Mouse (Mus musculus) C2C12 (cell line): ENCODE data around the gene Sparc. TPM values are rescaled to one million over a fixed set of nuclear protein-coding genes. Genes with fewer than 3 reads are reported as not detected.
A peak's percentile ranks its signal among the peaks of the same experiment; 100 is the strongest.

Experiments used
- H3K27me3 ChIP-seq: one replicate; pipeline ENCODE4 v1.6.1; 2011; ENCODE audit not compliant: control insufficient read depth, insufficient read depth, insufficient read length
- H3K36me3 ChIP-seq: one replicate; pipeline ENCODE4 v1.6.1; 2011; ENCODE audit not compliant: control insufficient read depth, insufficient read depth
- H3K4me3 ChIP-seq: one replicate; pipeline ENCODE4 v1.5.1; 2011; ENCODE audit warnings: mild to moderate bottlenecking, control low read depth; ENCODE audit not compliant: poor library complexity, insufficient read depth, severe bottlenecking
- H3K79me2 ChIP-seq: one replicate; pipeline ENCODE4 v1.6.1; 2011; ENCODE audit not compliant: control insufficient read depth, insufficient read depth
- H3K79me3 ChIP-seq: one replicate; pipeline ENCODE4 v1.6.1; 2011; ENCODE audit warnings: low read depth, control low read depth
- H3ac ChIP-seq: one replicate; pipeline ENCODE3; 2011; ENCODE audit warnings: low read depth; ENCODE audit not compliant: control insufficient read depth, insufficient read length
- CEBPB ChIP-seq: IDR thresholded peaks from one replicate; pipeline ENCODE4 v1.6.1; 2011; ENCODE audit warnings: low read depth, mild to moderate bottlenecking, control low read depth, moderate library complexity
- CTCF ChIP-seq: IDR thresholded peaks from one replicate; pipeline ENCODE4 v1.5.1; 2011; ENCODE audit not compliant: control insufficient read depth, insufficient read depth, insufficient read length
- FOSL1 ChIP-seq: IDR thresholded peaks from one replicate; pipeline ENCODE4 v1.8.0; 2011; ENCODE audit warnings: mild to moderate bottlenecking, low read length; ENCODE audit not compliant: poor library complexity, insufficient read depth, severe bottlenecking
- MAX ChIP-seq: IDR thresholded peaks from one replicate; pipeline ENCODE4 v1.6.1; 2011; ENCODE audit warnings: mild to moderate bottlenecking, control low read depth
- MYOD1 ChIP-seq: IDR thresholded peaks from one replicate; pipeline ENCODE4 v1.6.1; 2011; ENCODE audit warnings: low read depth; ENCODE audit not compliant: control insufficient read depth, insufficient read length
- MYOG ChIP-seq: IDR thresholded peaks from one replicate; pipeline ENCODE4 v1.6.1; 2011; ENCODE audit not compliant: control insufficient read depth, insufficient read length; ENCODE audit errors: extremely low read depth
- USF1 ChIP-seq: IDR thresholded peaks from one replicate; pipeline ENCODE4 v1.6.1; 2011; ENCODE audit warnings: low read depth, mild to moderate bottlenecking, control low read depth, moderate library complexity
- polyA plus RNA-seq: library from polyadenylated mRNA; unstranded; fragments of >200 nt; fragmentation: generic; extraction: Trizol; gene quantifications from one replicate; pipeline ENCODE4 v1.2.1, GENCODE M21; 2012; ENCODE audit warnings: missing spikeins

Gene Sparc
- polyA plus RNA-seq, 1 experiment, result 632 TPM

- H3K27me3 ChIP-seq, result no peaks in the 10 kb centered on the region
- TF ChIP-seq CTCF, result peak; percentile 15
- peak; percentile 63 for TF ChIP-seq MAX
- no peak for TF ChIP-seq CEBPB
- H3K4me3 ChIP-seq, result peak overlapping the region; percentile 95
- H3ac ChIP-seq, result peak overlapping the region; percentile 89
- H3K79me3 ChIP-seq, result peaks cover 33% of the 10 kb centered on the region
- peaks cover 49% of the 10 kb centered on the region for H3K79me2 ChIP-seq
- H3K36me3 ChIP-seq, result no peaks in the 10 kb centered on the region
Measured at GRCm38 (mm10) chr11:55460559-55461018, 37.6 kb upstream of the Sparc start.

- H3K36me3 ChIP-seq, result no peaks in the 10 kb centered on the region
- peaks cover 55% of the 10 kb centered on the region for H3K79me2 ChIP-seq
- no peaks in the 10 kb centered on the region for H3K27me3 ChIP-seq
- TF ChIP-seq CTCF (no peak), CEBPB (no peak), MAX (no peak), USF1 (no peak), FOSL1 (no peak), MYOG (no peak), MYOD1 (no peak)
- H3ac ChIP-seq, result peak overlapping the region; percentile 89
- H3K4me3 ChIP-seq, result peak overlapping the region; percentile 95
- peaks cover 33% of the 10 kb centered on the region for H3K79me3 ChIP-seq
Measured at GRCm38 (mm10) chr11:55459850-55460558, 37.0 kb upstream of the Sparc start.

- no peaks in the 10 kb centered on the region for H3K27me3 ChIP-seq
- peaks cover 65% of the 10 kb centered on the region for H3K79me2 ChIP-seq
- TF ChIP-seq MAX (no peak), CTCF (no peak), USF1 (no peak), FOSL1 (no peak), MYOD1 (no peak), MYOG (no peak), CEBPB (no peak)
- no peak overlapping the region for H3K4me3 ChIP-seq
- no peaks in the 10 kb centered on the region for H3K36me3 ChIP-seq
- peaks cover 35% of the 10 kb centered on the region for H3K79me3 ChIP-seq
- H3ac ChIP-seq, result no peak overlapping the region
Measured at GRCm38 (mm10) chr11:55458501-55458900, 35.5 kb upstream of the Sparc start.

- Histone ChIP-seq H3K79me3 (peaks cover 34% of the 10 kb centered on the region), H3K79me2 (peaks cover 71% of the 10 kb centered on the region), H3K36me3 (peaks cover 25% of the 10 kb centered on the region), H3ac (no peak overlapping the region), H3K27me3 (no peaks in the 10 kb centered on the region), H3K4me3 (no peak overlapping the region)
- TF ChIP-seq MYOD1 (no peak), USF1 (no peak), FOSL1 (no peak), CTCF (no peak), CEBPB (no peak), MYOG (no peak)
Measured at GRCm38 (mm10) chr11:55455166-55455565, 32.2 kb upstream of the Sparc start.

GRCm38 (mm10) chr11:55453640-55454039, 30.7 kb upstream of the Sparc start:
- Histone ChIP-seq H3K27me3 (no peaks in the 10 kb centered on the region), H3K4me3 (no peak overlapping the region), H3K79me3 (peaks cover 19% of the 10 kb centered on the region), H3ac (no peak overlapping the region), H3K79me2 (peaks cover 56% of the 10 kb centered on the region), H3K36me3 (peaks cover 40% of the 10 kb centered on the region)
- no peak for TF ChIP-seq MYOG
- no peak for TF ChIP-seq CEBPB
- no peak for TF ChIP-seq USF1
- no peak for TF ChIP-seq MYOD1

- Histone ChIP-seq H3K79me2 (peaks cover 28% of the 10 kb centered on the region), H3K4me3 (no peak overlapping the region), H3K79me3 (peaks cover 4% of the 10 kb centered on the region), H3ac (no peak overlapping the region), H3K27me3 (no peaks in the 10 kb centered on the region), H3K36me3 (peaks cover 56% of the 10 kb centered on the region)
- TF ChIP-seq MAX (no peak), MYOD1 (no peak), CEBPB (no peak), MYOG (no peak), USF1 (no peak), CTCF (no peak), FOSL1 (no peak)
Measured at GRCm38 (mm10) chr11:55450311-55450710, 27.3 kb upstream of the Sparc start.
